Mouse (Mus musculus) ES-E14 (cell line): ENCODE results near the gene Cdc40. TPM values are rescaled to one million over a fixed set of nuclear protein-coding genes. Genes with fewer than 3 reads are reported as not detected.

ENCODE experiments used
- DNase-seq: peaks from one replicate; pipeline ENCODE4 v3.0.0-alpha.2; 2013; ENCODE audit warnings: low read depth, low spot score
- H3K27ac ChIP-seq: 2 replicates; pipeline ENCODE4 v1.5.1; 2012; ENCODE audit warnings: low read depth, mild to moderate bottlenecking, low read length, moderate library complexity, mixed read lengths; ENCODE audit not compliant: poor library complexity, insufficient read depth, severe bottlenecking
- H3K36me3 ChIP-seq: 2 replicates; pipeline ENCODE4 v1.6.1; 2012; ENCODE audit warnings: mild to moderate bottlenecking, low read length, moderate library complexity, mixed read lengths; ENCODE audit not compliant: control insufficient read depth, poor library complexity, insufficient read depth, severe bottlenecking
- H3K4me1 ChIP-seq, 2 experiments: fragments of 150-350 bp in 1 of 2; sonication (generic) in 1 of 2; 2 replicates each; pipeline ENCODE4 v1.6.1; 2012; ENCODE audit warnings: low read length in 2 of 2, mild to moderate bottlenecking in 1 of 2, mixed read lengths in 1 of 2; ENCODE audit not compliant: control insufficient read depth in 2 of 2, insufficient read depth in 2 of 2, poor library complexity in 1 of 2
- H3K4me3 ChIP-seq, 2 experiments: fragments of 150-350 bp in 1 of 2; sonication (generic) in 1 of 2; 2 replicates each; pipeline ENCODE4 v1.5.1; 2012; ENCODE audit warnings: low read length in 2 of 2, low read depth in 1 of 2, mild to moderate bottlenecking in 1 of 2, mixed read lengths in 1 of 2; ENCODE audit not compliant: insufficient read depth in 1 of 2, poor library complexity in 1 of 2, severe bottlenecking in 1 of 2
- H3K9ac ChIP-seq: 2 replicates; pipeline ENCODE4 v1.6.1; 2012; ENCODE audit warnings: low read depth, mild to moderate bottlenecking, low read length, mixed read lengths; ENCODE audit not compliant: poor library complexity, insufficient read depth, severe bottlenecking
- H3K9me3 ChIP-seq: fragments of 150-350 bp; sonication (generic); 2 replicates; pipeline ENCODE4 v1.6.1; 2012; ENCODE audit warnings: low read depth, mild to moderate bottlenecking, low read length; ENCODE audit not compliant: control insufficient read depth, insufficient read depth
- CHD2 ChIP-seq: IDR thresholded peaks from 2 replicates; pipeline ENCODE4 v1.6.1; 2014; ENCODE audit warnings: mild to moderate bottlenecking, low read depth, low read length, inconsistent platforms
- HCFC1 ChIP-seq: IDR thresholded peaks from 2 replicates; pipeline ENCODE4 v1.6.1; 2012; ENCODE audit warnings: low read length, inconsistent platforms, borderline replicate concordance; ENCODE audit not compliant: insufficient read depth
- MAFK ChIP-seq: IDR thresholded peaks from 2 replicates; pipeline ENCODE4 v1.6.1; 2014; ENCODE audit warnings: mild to moderate bottlenecking, low read depth, low read length, inconsistent platforms; ENCODE audit not compliant: insufficient read depth
- ZC3H11A ChIP-seq: IDR thresholded peaks from 2 replicates; pipeline ENCODE4 v1.6.1; 2012; ENCODE audit warnings: low read depth, mild to moderate bottlenecking, inconsistent platforms, low read length, borderline replicate concordance
- ZNF384 ChIP-seq: IDR thresholded peaks from 2 replicates; pipeline ENCODE4 v1.6.1; 2012; ENCODE audit warnings: low read depth, low read length, inconsistent platforms
- in situ Hi-C, 2 experiments: fragments of 600-800 bp; cut with MboI; formaldehyde crosslinking; loops; one replicate each; pipeline ENCODE4 v1.15.1; 2025; ENCODE audit warnings: low sequenced_read_pairs in 2 of 2, inconsistent platforms in 1 of 2; ENCODE audit not compliant: unreplicated experiment in 2 of 2
- total RNA-seq: library from RNA; depleted of rRNA; stranded (reverse); fragments of 300-350 nt; gene quantifications from 2 replicates; pipeline ENCODE4 v1.2.3, GENCODE M21; 2012

Gene Cdc40
- total RNA-seq, 1 experiment: 13.0 TPM

- Histone ChIP-seq H3K27ac (no peak overlapping the region), H3K36me3 (no peaks in the 10 kb centered on the region; the same call in 1 of the 2 replicates), H3K4me1 (0 out of 4 replicates have a peak, but pooled peaks cover 0 to 3% of the 10 kb centered on the region in 2 experiments), H3K9me3 (no peaks in the 10 kb centered on the region), H3K4me3 (no peak overlapping the region), H3K9ac (no peak overlapping the region)
- no peak for DNase-seq
- TF ChIP-seq HCFC1: no peak
- no peak for TF ChIP-seq MAFK
- TF ChIP-seq CHD2: no peak
- no peak for TF ChIP-seq ZNF384
- no peak for TF ChIP-seq ZC3H11A
- in situ Hi-C loops: no loop called here
Observed at GRCm38 (mm10) chr10:40831267-40831666, 51.8 kb downstream of the Cdc40 start.

- Histone ChIP-seq H3K9me3 (no peaks in the 10 kb centered on the region), H3K27ac (no peak overlapping the region), H3K4me1 (0 out of 4 replicates have a peak, but pooled peaks cover 0 to 3% of the 10 kb centered on the region in 2 experiments), H3K9ac (no peak overlapping the region), H3K4me3 (no peak overlapping the region), H3K36me3 (no peaks in the 10 kb centered on the region; the same call in 1 of the 2 replicates)
- DNase-seq: no peak
- in situ Hi-C loops: no loop called here
- TF ChIP-seq HCFC1 (no peak), ZC3H11A (no peak), MAFK (no peak), ZNF384 (no peak), CHD2 (no peak)
Observed at GRCm38 (mm10) chr10:40830312-40830711, 52.8 kb downstream of the Cdc40 start.

- DNase-seq: no peak
- H3K4me1 ChIP-seq: 0 out of 4 replicates have a peak, but pooled peaks cover 0 to 3% of the 10 kb centered on the region in 2 experiments
- H3K9me3 ChIP-seq: no peaks in the 10 kb centered on the region
- in situ Hi-C loops: no loop called here
- no peak overlapping the region for H3K4me3 ChIP-seq
- no peak overlapping the region for H3K27ac ChIP-seq
- no peak overlapping the region for H3K9ac ChIP-seq
- no peaks in the 10 kb centered on the region; the same call in 1 of the 2 replicates for H3K36me3 ChIP-seq
- no peak for TF ChIP-seq ZNF384
- no peak for TF ChIP-seq ZC3H11A
- TF ChIP-seq CHD2: no peak
- no peak for TF ChIP-seq MAFK
- no peak for TF ChIP-seq HCFC1
Observed at GRCm38 (mm10) chr10:40827706-40828105, 55.4 kb downstream of the Cdc40 start.

GRCm38 (mm10) chr10:40825952-40826351 is 57.2 kb downstream of the Cdc40 start:
- no peak overlapping the region for H3K9ac ChIP-seq
- no peak overlapping the region for H3K27ac ChIP-seq
- DNase-seq: no peak
- H3K4me3 ChIP-seq: no peak overlapping the region
- H3K9me3 ChIP-seq: no peaks in the 10 kb centered on the region
- in situ Hi-C loops: no loop called here
- H3K4me1 ChIP-seq: 0 out of 4 replicates have a peak, but pooled peaks cover 0 to 3% of the 10 kb centered on the region in 2 experiments
- H3K36me3 ChIP-seq: no peaks in the 10 kb centered on the region
- TF ChIP-seq CHD2 (no peak), ZNF384 (no peak), MAFK (no peak), ZC3H11A (no peak), HCFC1 (no peak)

GRCm38 (mm10) chr10:40816471-40816870 is 66.6 kb downstream of the Cdc40 start:
- Histone ChIP-seq H3K36me3 (no peaks in the 10 kb centered on the region), H3K4me3 (no peak overlapping the region), H3K9me3 (no peaks in the 10 kb centered on the region), H3K4me1 (no peaks in the 10 kb centered on the region), H3K9ac (no peak overlapping the region), H3K27ac (no peak overlapping the region)
- DNase-seq: no peak
- TF ChIP-seq MAFK (no peak), HCFC1 (no peak), CHD2 (no peak), ZC3H11A (no peak), ZNF384 (no peak)
- in situ Hi-C loops: no loop called here
